Mouse (Mus musculus) hindbrain, postnatal 0 days (tissue): ENCODE results near the gene Prkca. TPM values are rescaled to one million over a fixed set of nuclear protein-coding genes. Genes with fewer than 3 reads are reported as not detected.
A peak's percentile ranks its signal among the peaks of the same experiment; 100 is the strongest.

Experiments used
- ATAC-seq: fragments of 200-750 bp; cut with Nextera tagmentation; 2 replicates; pipeline ENCODE4 v1.8.0; 2017; ENCODE audit warnings: mild to moderate bottlenecking, moderate TSS enrichment, moderate library complexity
- DNase-seq: peaks from one replicate; pipeline ENCODE4 v3.0.0-alpha.2; 2015; ENCODE audit warnings: low spot score
- H3K27ac ChIP-seq: fragments of 300-500 bp; sonication (generic); 2 replicates; pipeline ENCODE4 v1.5.1; 2014; ENCODE audit warnings: mild to moderate bottlenecking
- H3K27me3 ChIP-seq: fragments of 300-500 bp; sonication (generic); 2 replicates; pipeline ENCODE4 v1.6.1; 2014; ENCODE audit warnings: low read length, mixed read lengths; ENCODE audit not compliant: insufficient read depth
- H3K36me3 ChIP-seq: fragments of 300-500 bp; sonication (generic); 2 replicates; pipeline ENCODE4 v1.6.1; 2014; ENCODE audit warnings: low read length, mixed read lengths; ENCODE audit not compliant: insufficient read depth
- H3K4me1 ChIP-seq: fragments of 300-500 bp; sonication (generic); 2 replicates; pipeline ENCODE4 v1.6.1; 2014; ENCODE audit warnings: antibody characterized with exemption, low read length, mixed read lengths; ENCODE audit not compliant: insufficient read depth
- H3K4me2 ChIP-seq: fragments of 300-500 bp; sonication (generic); 2 replicates; pipeline ENCODE4 v1.6.1; 2014; ENCODE audit warnings: low read depth, mild to moderate bottlenecking, low read length, moderate library complexity, mixed read lengths
- H3K4me3 ChIP-seq: fragments of 300-500 bp; sonication (generic); 2 replicates; pipeline ENCODE4 v1.5.1; 2014; ENCODE audit warnings: low read length
- H3K9ac ChIP-seq: fragments of 300-500 bp; sonication (generic); replicated peaks from 2 replicates; pipeline ENCODE4 v1.6.1; 2014; ENCODE audit warnings: mild to moderate bottlenecking, low read length, moderate library complexity, mixed read lengths
- H3K9me3 ChIP-seq: fragments of 300-500 bp; sonication (generic); 2 replicates; pipeline ENCODE4 v1.6.1; 2016; ENCODE audit warnings: low read length, mixed read lengths
- CTCF ChIP-seq: IDR thresholded peaks from 2 replicates; pipeline ENCODE4 v1.5.1; 2016; ENCODE audit warnings: antibody characterized with exemption, control low read depth, low read depth
- WGBS: fragments of 180-500 bp; shearing (Covaris S2); extraction: QIAGEN DNeasy Blood & Tissue Kit; methylation state at CpG from one replicate; pipeline ENCODE4 v1.1.7; 2014; 5-methylcytosine and 5-hydroxymethylcytosine counted together
- polyA plus RNA-seq: library from polyadenylated mRNA; unstranded; fragments of >200 nt; fragmentation: Nextera tagmentation; extraction: Ambion mirVana; gene quantifications from 2 replicates; pipeline ENCODE4 v1.2.1, GENCODE M21; 2015
- total RNA-seq: library from RNA; depleted of rRNA; stranded (reverse); fragments of >200 nt; gene quantifications from 2 replicates; pipeline ENCODE4 v1.2.3, GENCODE M21; 2014

Prkca gene
- total and polyA plus RNA-seq, 2 experiments from 2014 or later: 8.0 to 25.0 TPM

DNA sequence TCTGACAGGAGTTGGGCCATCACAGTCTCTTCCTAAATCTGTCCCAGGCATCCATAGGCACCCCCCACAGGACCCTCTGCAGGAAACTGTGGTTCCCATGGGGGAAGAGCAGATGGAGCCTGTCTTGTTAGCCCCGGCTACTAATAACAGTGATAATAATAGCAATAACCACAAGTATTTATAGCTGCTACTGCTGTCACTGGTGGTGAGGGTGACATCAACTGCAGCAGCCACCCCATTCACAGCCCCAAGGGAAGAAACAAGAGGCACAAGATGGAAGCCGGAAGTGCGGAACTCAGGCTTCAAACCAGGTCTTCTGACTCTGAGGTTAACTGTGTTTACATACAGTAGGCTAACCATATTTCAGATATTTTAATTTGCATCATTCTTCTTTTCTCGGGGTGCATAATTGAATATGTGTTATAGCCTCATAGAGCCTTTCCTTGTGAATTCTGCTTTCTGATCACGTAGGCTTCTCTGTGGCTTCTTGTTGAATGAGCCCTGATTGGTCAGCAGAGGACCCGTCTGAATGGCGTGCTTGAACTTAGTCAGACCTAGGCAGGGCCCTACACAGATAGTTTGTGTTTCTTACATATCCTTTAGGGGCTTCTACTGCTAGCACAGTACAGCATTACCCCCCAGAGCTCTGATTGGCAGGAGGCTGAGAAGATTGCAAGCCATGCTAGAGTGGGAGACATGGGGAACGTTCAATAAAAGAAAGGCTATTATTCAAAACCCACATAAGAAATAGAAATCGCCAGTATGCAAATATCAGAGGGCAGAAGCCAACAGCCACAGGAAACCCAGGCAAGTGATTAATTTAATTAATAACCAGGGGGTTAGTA, 189.5 kb downstream of the Prkca start:
- Histone ChIP-seq H3K9ac (no peak overlapping the region), H3K4me3 (no peak overlapping the region), H3K36me3 (no peaks in the 10 kb centered on the region), H3K4me2 (no peak overlapping the region), H3K4me1 (peaks cover 6% of the 10 kb centered on the region; the same call in 1 of the 2 replicates), H3K27me3 (no peaks in the 10 kb centered on the region), H3K9me3 (peaks cover 4% of the 10 kb centered on the region; the same call in 1 of the 2 replicates), H3K27ac (no peak overlapping the region)
- DNase-seq: no peak
- TF ChIP-seq CTCF: no peak
- WGBS: 64% methylated on average over 9 of the region's 9 CpGs
- ATAC-seq: no peak

GRCm38 (mm10) chr11:108152591-108152990, 191.1 kb downstream of the Prkca start:
- TF ChIP-seq CTCF: no peak
- Histone ChIP-seq H3K36me3 (no peaks in the 10 kb centered on the region), H3K27ac (no peak overlapping the region), H3K9ac (no peak overlapping the region), H3K4me3 (no peak overlapping the region), H3K27me3 (no peaks in the 10 kb centered on the region), H3K4me1 (peaks cover 6% of the 10 kb centered on the region; the same call in 1 of the 2 replicates), H3K4me2 (no peak overlapping the region), H3K9me3 (no peaks in the 10 kb centered on the region)
- DNase-seq (no peak), ATAC-seq (no peak)
- 69% methylated on average over 4 of the region's 4 CpGs for WGBS

GRCm38 (mm10) chr11:108150410-108150809, 193.3 kb downstream of the Prkca start:
- Histone ChIP-seq H3K4me2 (no peak overlapping the region), H3K4me1 (peaks cover 15% of the 10 kb centered on the region; the same call in 1 of the 2 replicates), H3K27ac (peak overlapping the region; percentile 32; the same call in 1 of the 2 replicates), H3K9ac (no peak overlapping the region), H3K9me3 (no peaks in the 10 kb centered on the region), H3K27me3 (no peaks in the 10 kb centered on the region), H3K36me3 (no peaks in the 10 kb centered on the region), H3K4me3 (no peak overlapping the region)
- peak; percentile 71 for DNase-seq
- whole genome bisulfite sequencing: 28% methylated on average over 7 of the region's 7 CpGs
- peak; percentile 84 for ATAC-seq
- TF ChIP-seq CTCF: no peak

GRCm38 (mm10) chr11:108149187-108149586, 194.5 kb downstream of the Prkca start:
- Histone ChIP-seq H3K9me3 (no peaks in the 10 kb centered on the region), H3K4me1 (peaks cover 15% of the 10 kb centered on the region; the same call in 1 of the 2 replicates), H3K4me2 (no peak overlapping the region), H3K36me3 (no peaks in the 10 kb centered on the region), H3K4me3 (no peak overlapping the region), H3K27me3 (no peaks in the 10 kb centered on the region), H3K27ac (no peak overlapping the region), H3K9ac (no peak overlapping the region)
- WGBS: 57% methylated on average over 9 of the region's 9 CpGs
- ATAC-seq: no peak
- no peak for TF ChIP-seq CTCF
- no peak for DNase-seq

DNA sequence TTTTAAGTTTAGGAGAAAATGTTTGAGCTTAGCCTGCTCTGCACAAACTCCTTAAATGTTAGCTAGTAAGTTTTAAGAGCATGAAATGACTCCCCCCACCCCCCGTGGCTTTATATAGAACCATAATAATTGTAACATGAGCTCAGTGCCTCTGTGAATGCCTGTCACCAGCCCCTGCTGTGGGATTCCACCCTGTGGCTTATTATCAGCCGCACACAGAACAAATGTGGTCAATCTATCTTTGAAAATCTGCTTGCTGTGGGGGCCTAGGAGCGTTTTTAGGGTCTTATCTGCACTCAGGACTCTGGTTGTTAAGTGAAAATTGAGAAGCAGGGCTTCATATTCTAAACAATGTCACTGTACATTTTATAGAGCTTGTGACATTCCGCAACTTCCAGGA, 195.2 kb downstream of the Prkca start:
- no peak overlapping the region for H3K4me3 ChIP-seq
- no peak for TF ChIP-seq CTCF
- DNase-seq (no peak), ATAC-seq (no peak)
- peaks cover 15% of the 10 kb centered on the region; the same call in 1 of the 2 replicates for H3K4me1 ChIP-seq
- 37% methylated on average over 4 of the region's 4 CpGs for WGBS
- H3K4me2 ChIP-seq: no peak overlapping the region
- no peaks in the 10 kb centered on the region for H3K36me3 ChIP-seq
- H3K27ac ChIP-seq: no peak overlapping the region
- H3K27me3 ChIP-seq: no peaks in the 10 kb centered on the region
- H3K9me3 ChIP-seq: no peaks in the 10 kb centered on the region
- no peak overlapping the region for H3K9ac ChIP-seq

GRCm38 (mm10) chr11:108145752-108146496, 197.8 kb downstream of the Prkca start:
- no peak for DNase-seq
- Histone ChIP-seq H3K27ac (0 out of 2 replicates have a peak overlapping the region, but pooled peaks have one; percentile 11), H3K36me3 (no peaks in the 10 kb centered on the region), H3K4me3 (no peak overlapping the region), H3K4me1 (peaks cover 12% of the 10 kb centered on the region; the same call in 1 of the 2 replicates), H3K27me3 (no peaks in the 10 kb centered on the region), H3K9me3 (no peaks in the 10 kb centered on the region), H3K9ac (0 out of 2 replicates have a peak overlapping the region, but pooled peaks have one; percentile 17), H3K4me2 (0 out of 2 replicates have a peak overlapping the region, but pooled peaks have one; percentile 18)
- WGBS: 47% methylated on average over 13 of the region's 13 CpGs
- no peak for ATAC-seq
- TF ChIP-seq CTCF: no peak
